ENCODE assay signal across 17 mouse cellular contexts in the genomic region with DNA sequence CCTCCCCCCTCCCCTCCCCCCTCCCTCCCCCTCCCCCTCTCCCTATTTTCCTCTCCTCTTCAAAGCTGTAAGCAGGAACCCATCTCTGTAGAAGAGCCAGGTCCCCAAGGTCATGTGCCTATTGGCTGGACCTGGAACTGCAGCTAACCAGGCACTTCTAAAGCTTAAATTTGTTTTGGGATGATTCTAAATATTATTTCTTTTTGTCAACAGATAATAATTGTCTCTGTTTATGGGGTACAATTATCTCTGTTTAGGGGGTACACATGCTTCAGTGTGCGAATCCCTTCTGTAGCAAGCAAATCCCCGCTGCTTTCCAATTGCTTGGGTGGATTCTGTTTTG. TPM values are rescaled to one million over a fixed set of nuclear protein-coding genes. Genes with fewer than 3 reads are reported as not detected.
DNase-seq lines count a peak whose midpoint lies in the region; ATAC-seq and TF ChIP-seq lines count a peak whose summit lies in the region.
"Had no signal": no experiment of that assay in that cellular context is flagged by ENCODE, and none has a peak within 500 bp of the region (broad histone marks: within the 10 kb centered on the region; RNA-seq: fewer than 3 reads in every experiment).

No protein-coding gene starts in this region.

- peak overlapping the region; percentile 85; the same call in 1 of the 2 replicates for H3K27ac ChIP-seq in hindbrain, embryonic 10.5 days
- H3K27ac ChIP-seq in hindbrain, embryonic 12.5 days = no peak overlapping the region
- no peak overlapping the region for H3K27ac ChIP-seq in liver, embryonic 14.5 days
- H3K27ac ChIP-seq in intestine, postnatal 0 days (ENCODE audit: low read depth, low read length) = peak overlapping the region; percentile 85; the same call in 1 of the 2 replicates
- H3K27ac ChIP-seq: lung, embryonic 15.5 days had no signal

- H3K4me3 ChIP-seq in hindbrain, embryonic 10.5 days = no peak overlapping the region
- H3K4me3 ChIP-seq in hindbrain, embryonic 12.5 days = no peak overlapping the region
- no peak overlapping the region for H3K4me3 ChIP-seq in liver, embryonic 14.5 days (ENCODE audit: insufficient read depth in 1 of 2, low read depth in 2 of 2, low read length in 2 of 2)
- no peak overlapping the region for H3K4me3 ChIP-seq in intestine, postnatal 0 days (ENCODE audit: low read depth, low read length)
- H3K4me3 ChIP-seq: lung, embryonic 15.5 days; neural tube, embryonic 15.5 days had no signal

- H3K9ac ChIP-seq in hindbrain, embryonic 12.5 days = no peak overlapping the region
- no peak overlapping the region for H3K9ac ChIP-seq in liver, embryonic 14.5 days (replicated peaks)
- no peak overlapping the region for H3K9ac ChIP-seq in intestine, postnatal 0 days (ENCODE audit: low read depth, low read length)
- H3K9ac ChIP-seq: lung, embryonic 15.5 days; neural tube, embryonic 15.5 days had no signal

- peaks cover 9% of the 10 kb centered on the region for H3K27me3 ChIP-seq in hindbrain, embryonic 10.5 days (ENCODE audit: insufficient read depth, poor library complexity, severe bottlenecking)
- H3K27me3 ChIP-seq in hindbrain, embryonic 12.5 days = peaks cover 4% of the 10 kb centered on the region
- H3K27me3 ChIP-seq in liver, embryonic 14.5 days (ENCODE audit: control insufficient read depth, insufficient read depth, low read length) = no peaks in the 10 kb centered on the region
- H3K27me3 ChIP-seq in intestine, postnatal 0 days (replicated peaks; ENCODE audit: control insufficient read depth, insufficient read depth, low read length) = no peaks in the 10 kb centered on the region
- H3K27me3 ChIP-seq: lung, embryonic 15.5 days; neural tube, embryonic 15.5 days had no signal

- WGBS in hindbrain, embryonic 10.5 days = 91% methylated on average over 2 of the region's 2 CpGs
- WGBS in hindbrain, embryonic 12.5 days = 89% methylated on average over 2 of the region's 2 CpGs
- 68% methylated on average over 2 of the region's 2 CpGs for WGBS in liver, embryonic 14.5 days (ENCODE audit: insufficient replicate concordance)
- 59% methylated on average over 2 of the region's 2 CpGs for WGBS in intestine, postnatal 0 days

- TF ChIP-seq EP300 in liver, embryonic 14.5 days (IDR thresholded peaks at IDR 0.05; ENCODE audit: low read depth) = no peak

- H3K36me3 ChIP-seq in hindbrain, embryonic 10.5 days = no peaks in the 10 kb centered on the region
- H3K36me3 ChIP-seq in hindbrain, embryonic 12.5 days = no peaks in the 10 kb centered on the region
- no peaks in the 10 kb centered on the region for H3K36me3 ChIP-seq in liver, embryonic 14.5 days (replicated peaks; ENCODE audit: control insufficient read depth, insufficient read depth, low read depth)
- no peaks in the 10 kb centered on the region for H3K36me3 ChIP-seq in intestine, postnatal 0 days (ENCODE audit: control insufficient read depth, insufficient read depth)
- H3K36me3 ChIP-seq: G1E; lung, embryonic 15.5 days; neural tube, embryonic 15.5 days had no signal

- DNase-seq in hindbrain, embryonic 10.5 days (ENCODE audit: low spot score) = no peak
- DNase-seq in liver, embryonic 14.5 days (ENCODE audit: low read depth in 3 of 3, low spot score in 3 of 3) = no peak
- DNase-seq in liver (no peak), MN1 (ENCODE audit: low spot score) (peak; percentile 44)
- DNase-seq in cerebellum, postnatal 14 days = no peak
- no peak for DNase-seq in spleen, postnatal 4 days (ENCODE audit: low spot score in 2 of 2)
- DNase-seq: B cell, adult 2 months; cerebellum, adult 9-10 months; embryo, embryonic 11 days; right cerebral cortex, postnatal 4 days; thymus, postnatal 4 days had no signal

- no peaks in the 10 kb centered on the region for H3K9me3 ChIP-seq in hindbrain, embryonic 10.5 days
- no peaks in the 10 kb centered on the region for H3K9me3 ChIP-seq in hindbrain, embryonic 12.5 days (replicated peaks)
- no peaks in the 10 kb centered on the region for H3K9me3 ChIP-seq in liver, embryonic 14.5 days (ENCODE audit: control insufficient read depth, low read length)
- no peaks in the 10 kb centered on the region for H3K9me3 ChIP-seq in intestine, postnatal 0 days (ENCODE audit: control insufficient read depth)
- H3K9me3 ChIP-seq: G1E; lung, embryonic 15.5 days; neural tube, embryonic 15.5 days had no signal

- TF ChIP-seq CTCF in liver, embryonic 14.5 days (IDR thresholded peaks at IDR 0.05; ENCODE audit: low read depth) = peak; percentile 10; the same call in 1 of the 2 replicates
- peak; percentile 38 for TF ChIP-seq CTCF in intestine, postnatal 0 days (IDR thresholded peaks at IDR 0.05; ENCODE audit: low read depth)

- no peak overlapping the region for H3K4me2 ChIP-seq in hindbrain, embryonic 12.5 days (replicated peaks)
- no peak overlapping the region for H3K4me2 ChIP-seq in liver, embryonic 14.5 days (ENCODE audit: low read depth)
- peak overlapping the region; percentile 17; the same call in 1 of the 2 replicates for H3K4me2 ChIP-seq in intestine, postnatal 0 days (replicated peaks; ENCODE audit: low read depth)
- H3K4me2 ChIP-seq: lung, embryonic 15.5 days; neural tube, embryonic 15.5 days had no signal

- no peak for ATAC-seq in hindbrain, embryonic 12.5 days (ENCODE audit: low FRiP score)
- no peak for ATAC-seq in liver, embryonic 14.5 days (ENCODE audit: insufficient read depth)
- ATAC-seq in intestine, postnatal 0 days = peak; percentile 32; the same call in 1 of the 2 replicates
- ATAC-seq: forebrain, embryonic 16.5 days had no signal

- H3K4me1 ChIP-seq in hindbrain, embryonic 10.5 days (replicated peaks) = peaks cover 44% of the 10 kb centered on the region
- H3K4me1 ChIP-seq in hindbrain, embryonic 12.5 days = peaks cover 15% of the 10 kb centered on the region
- H3K4me1 ChIP-seq in liver, embryonic 14.5 days (replicated peaks; ENCODE audit: control insufficient read depth in 2 of 2, insufficient read depth in 2 of 2, low read length in 1 of 2) = peaks cover 4 to 14% of the 10 kb centered on the region in 2 experiments; a peak in 2 of 4 replicates
- H3K4me1 ChIP-seq in intestine, postnatal 0 days (replicated peaks; ENCODE audit: control insufficient read depth, insufficient read depth, low read length) = no peaks in the 10 kb centered on the region

RNA-seq across cellular contexts. Expression of a gene that starts 18.6 kb away (rescaled TPM):
- polyA plus RNA-seq in hindbrain, embryonic 10.5 days (2016; fragmentation: Nextera tagmentation; extraction: Ambion mirVana) = 0.37 and 0.46 TPM in 2 replicates
- 2.3 and 2.4 TPM in 2 replicates for polyA plus RNA-seq in hindbrain, embryonic 12.5 days (2016; fragmentation: Nextera tagmentation; extraction: Ambion mirVana)
- 0.13 and 0.19 TPM in 2 replicates for polyA plus RNA-seq in liver, embryonic 14.5 days (2012; rRNA removed)
- 0.06 and 0.10 TPM in 2 replicates for polyA plus RNA-seq in liver, embryonic 14.5 days (2014; fragmentation: Nextera tagmentation; extraction: Ambion mirVana)
- 2.2 and 2.4 TPM in 2 replicates for polyA plus RNA-seq in intestine, postnatal 0 days (2015; fragmentation: Nextera tagmentation; extraction: Ambion mirVana)
- polyA plus RNA-seq: G1E had no signal

RNA-seq across cellular contexts. Expression of a gene that starts 23.4 kb away (rescaled TPM):
- 0.21 and 0.39 TPM in 2 replicates for polyA plus RNA-seq in hindbrain, embryonic 10.5 days (2016; fragmentation: Nextera tagmentation; extraction: Ambion mirVana)
- 2.4 and 15.9 TPM in 2 replicates for polyA plus RNA-seq in hindbrain, embryonic 12.5 days (2016; fragmentation: Nextera tagmentation; extraction: Ambion mirVana)
- 0.02 and 0.03 TPM in 2 replicates for polyA plus RNA-seq in liver, embryonic 14.5 days (2012; rRNA removed)
- not detected in 2 replicates for polyA plus RNA-seq in liver, embryonic 14.5 days (2014; fragmentation: Nextera tagmentation; extraction: Ambion mirVana)
- 0.13 TPM in 1 of 2 replicates, not detected in the other for polyA plus RNA-seq in intestine, postnatal 0 days (2015; fragmentation: Nextera tagmentation; extraction: Ambion mirVana)
- polyA plus RNA-seq: forebrain, embryonic 16.5 days; G1E had no signal

RNA-seq across cellular contexts. Expression of a gene that starts 34.6 kb away (rescaled TPM):
- 1.5 and 3.4 TPM in 2 replicates for polyA plus RNA-seq in hindbrain, embryonic 10.5 days (2016; fragmentation: Nextera tagmentation; extraction: Ambion mirVana)
- 3.0 and 3.3 TPM in 2 replicates for polyA plus RNA-seq in hindbrain, embryonic 12.5 days (2016; fragmentation: Nextera tagmentation; extraction: Ambion mirVana)
- polyA plus RNA-seq in liver, embryonic 14.5 days (2012; rRNA removed) = 1.3 TPM in 2 replicates
- 2.7 and 3.7 TPM in 2 replicates for polyA plus RNA-seq in liver, embryonic 14.5 days (2014; fragmentation: Nextera tagmentation; extraction: Ambion mirVana)
- polyA plus RNA-seq in intestine, postnatal 0 days (2015; fragmentation: Nextera tagmentation; extraction: Ambion mirVana) = 0.50 and 0.99 TPM in 2 replicates
- polyA plus RNA-seq: G1E had no signal

Comparison
In these comparisons a context has a peak if more than half of its experiments do, and no peak if none do; other contexts are left out.
1. H3K27ac ChIP-seq: peak in hindbrain, embryonic 10.5 days (single experiment) and intestine, postnatal 0 days (single experiment); none in hindbrain, embryonic 12.5 days (single experiment) and liver, embryonic 14.5 days (single experiment).